Mouse (Mus musculus): ENCODE results near the gene Krtap10-4.
"Not testable (repeated sequence)": the region's sequence is repeated elsewhere in the genome, so short reads cannot be mapped to it uniquely, and the experiment has no call there.

GRCm38 (mm10) chr10:77782442-77782841, 44.5 kb downstream of the Krtap10-4 start, which contains the start of gene Gm3250:
- not testable (repeated sequence) for TF ChIP-seq CTCF, EP300 (IDR thresholded peaks at IDR 0.05)

All from lung, postnatal 0 days (tissue).